Mouse (Mus musculus) hematopoietic multipotent progenitor cell, adult 10-12 weeks (in vitro differentiated cells): Measurements from ENCODE around the gene Map3k6. TPM values are rescaled to one million over a fixed set of nuclear protein-coding genes. Genes with fewer than 3 reads are reported as not detected.

Source experiments
- polyA plus RNA-seq: library from polyadenylated mRNA; stranded (reverse); fragments of >175 nt; gene quantifications from 2 replicates; pipeline ENCODE4 v1.2.3, GENCODE M21; 2012; ENCODE audit warnings: low replicate concordance

Gene Map3k6
- 2.1 and 2.6 TPM in 2 replicates for polyA plus RNA-seq

DNA sequence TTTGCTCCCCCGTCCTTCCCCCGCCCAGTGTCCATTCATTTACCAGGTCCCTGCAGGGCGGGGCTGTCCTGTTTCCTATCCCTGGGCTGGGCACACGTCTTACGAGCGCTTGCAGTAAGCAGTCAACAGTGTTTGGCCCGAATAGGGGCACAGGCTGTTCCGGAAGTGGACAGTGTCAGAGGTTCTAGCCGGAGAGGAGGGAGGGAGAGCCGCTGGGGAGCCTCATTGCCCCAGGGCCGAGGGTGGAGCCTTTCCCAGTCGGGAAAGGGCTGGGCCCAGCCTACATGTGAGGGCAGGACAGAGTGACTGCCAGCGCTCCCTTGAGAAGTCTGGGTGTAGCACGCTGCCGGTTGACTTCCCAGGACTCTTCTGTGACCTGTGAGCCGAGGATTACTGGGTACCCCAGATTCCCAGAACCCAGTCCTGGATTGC is at the start of gene Map3k6:
Gene Map3k6 (plus strand): TSS at position 329 of the 432 bp plus-strand sequence.

DNA sequence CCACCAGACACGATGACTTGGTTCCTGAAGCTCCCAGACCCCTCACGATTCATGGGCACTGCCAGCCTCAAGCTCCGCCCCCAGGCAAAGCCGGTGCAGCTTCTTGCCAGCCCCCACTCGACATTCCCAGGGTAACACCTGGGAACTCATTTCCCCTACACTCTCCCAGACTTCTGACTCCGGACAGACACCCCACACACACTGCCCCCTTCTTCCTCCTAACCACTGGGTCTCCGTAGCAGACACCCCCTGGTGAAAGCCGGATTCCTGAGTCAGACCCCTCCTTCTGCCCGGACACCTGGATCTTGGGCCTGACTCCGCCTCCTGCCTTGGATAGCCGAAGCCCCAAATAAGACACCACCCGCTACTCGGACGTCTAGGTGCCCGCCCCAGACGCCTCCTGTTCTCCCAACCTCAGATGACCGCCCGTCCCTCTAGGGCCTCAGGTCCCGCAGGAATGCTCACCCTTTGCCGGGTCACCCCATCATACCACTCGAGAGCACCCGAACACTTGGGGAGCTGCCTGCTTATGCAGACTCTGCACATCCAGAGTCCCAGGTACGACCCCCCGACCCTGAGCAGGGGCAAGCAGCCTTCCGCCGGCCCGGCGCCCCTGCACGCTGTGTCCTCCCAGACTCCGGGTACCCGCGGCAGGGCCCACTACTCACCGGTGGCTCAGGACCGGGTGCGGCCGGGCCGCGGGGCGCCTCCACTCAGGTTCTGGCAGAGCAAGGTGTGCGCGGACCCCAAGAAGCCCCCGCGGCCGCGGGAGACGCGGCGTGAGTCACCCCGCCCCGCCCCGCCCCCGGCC is 28.7 kb upstream of the Map3k6 start, which contains the start of the genes Cd164l2 and Gpr3:
Gene Cd164l2 (plus strand): TSS at position 381 of the 811 bp plus-strand sequence.
Gene Gpr3 (minus strand): TSS at position 786 of the 811 bp plus-strand sequence.

DNA sequence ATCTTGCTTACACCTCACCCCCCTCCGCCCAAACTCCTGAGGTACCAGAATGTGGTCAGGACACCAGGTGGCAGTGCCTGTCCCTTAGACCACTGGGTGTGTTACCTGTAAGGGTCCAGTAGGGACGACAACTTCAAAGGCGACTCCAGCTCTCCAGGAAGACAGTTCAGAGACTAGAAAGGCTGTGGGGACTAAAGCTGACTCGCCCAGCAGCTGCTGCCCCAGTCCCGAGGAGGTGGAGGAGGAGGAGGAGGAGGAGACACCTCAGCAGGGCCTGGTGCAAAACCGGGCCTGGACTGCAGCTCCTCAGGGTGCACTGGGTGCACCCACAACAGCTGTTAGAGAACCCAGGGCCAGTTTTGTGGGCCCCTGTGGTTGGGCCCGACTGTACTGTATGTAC is 22.3 kb downstream of the Map3k6 start, which contains the start of gene Sytl1:
Gene Sytl1 (minus strand): TSS at position 232 of the 400 bp plus-strand sequence.

DNA sequence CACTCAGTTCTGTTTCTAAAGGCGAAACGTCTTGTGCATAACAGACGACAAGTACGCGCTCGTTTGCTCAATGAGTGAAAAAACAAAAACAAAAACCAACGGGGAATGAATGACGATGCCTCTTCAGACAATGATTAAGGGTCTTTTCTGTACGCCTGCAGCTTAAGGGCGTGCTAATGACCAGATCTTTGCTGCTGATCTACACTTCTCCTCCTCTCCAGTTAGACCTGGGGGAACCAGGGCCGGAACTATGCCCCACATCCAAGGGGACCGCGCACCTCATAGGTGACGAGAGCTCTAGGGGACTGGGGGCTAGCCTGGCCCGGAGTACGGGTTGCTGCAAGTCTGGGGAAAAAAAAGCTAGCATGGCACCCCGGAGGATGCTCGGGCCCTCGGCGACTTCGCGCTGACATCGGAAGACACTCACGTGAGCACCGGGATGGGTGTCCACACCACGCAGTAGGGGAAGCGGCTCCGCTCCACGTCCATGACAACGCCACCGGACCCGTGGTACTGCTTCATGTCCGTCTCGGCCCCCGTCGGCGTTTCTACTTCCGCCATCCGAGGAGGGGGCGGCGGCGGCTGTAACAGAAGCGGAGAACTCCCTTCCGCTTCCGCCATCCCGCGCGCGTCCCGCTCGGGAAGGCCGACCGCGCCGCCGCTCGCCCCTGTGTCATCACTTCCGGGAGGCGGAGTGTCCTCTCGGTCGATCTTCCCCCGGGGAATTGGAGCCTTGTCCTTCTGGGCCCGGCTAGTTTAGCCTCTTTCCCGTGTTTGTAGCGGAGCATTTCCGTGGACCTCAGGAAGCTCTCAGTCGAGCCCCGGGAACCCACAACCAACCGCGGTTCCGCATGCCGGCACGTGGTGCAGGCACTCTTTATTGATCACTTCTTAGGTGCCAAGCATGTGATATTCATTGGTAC is 36.7 kb downstream of the Map3k6 start, which contains the start of gene Tmem222:
Gene Tmem222 (minus strand): TSS at position 689 of the 923 bp plus-strand sequence.

Other genes starting within 250 kb of the Map3k6 start
- gene Ahdc1, start 229.6 kb upstream of the Map3k6 start, polyA plus RNA-seq: 92.9 and 191 TPM in 2 replicates
- gene Wasf2, start 110.3 kb upstream of the Map3k6 start, polyA plus RNA-seq: 145 and 160 TPM in 2 replicates
- gene Cd164l2, start 28.7 kb upstream of the Map3k6 start, polyA plus RNA-seq: 0.31 TPM in 1 of 2 replicates, not detected in the other
- gene Gpr3, start 28.3 kb upstream of the Map3k6 start, polyA plus RNA-seq: not detected in 2 replicates
- 16.5 and 58.4 TPM in 2 replicates for gene Sytl1, start 22.3 kb downstream of the Map3k6 start, polyA plus RNA-seq
- 18.4 and 22.8 TPM in 2 replicates for gene Tmem222, start 37.0 kb downstream of the Map3k6 start, polyA plus RNA-seq
- 95.6 and 151 TPM in 2 replicates for gene Wdtc1, start 112.7 kb downstream of the Map3k6 start, polyA plus RNA-seq
- 66.9 and 101 TPM in 2 replicates for gene Slc9a1, start 128.9 kb downstream of the Map3k6 start, polyA plus RNA-seq
- gene Tent5b, start 239.3 kb downstream of the Map3k6 start, polyA plus RNA-seq: not detected in 2 replicates